Mouse (Mus musculus) heart, embryonic 16.5 days (tissue): Measurements from ENCODE around the gene Yap1. TPM values are rescaled to one million over a fixed set of nuclear protein-coding genes. Genes with fewer than 3 reads are reported as not detected.

ENCODE experiments used
- ATAC-seq: fragments of 200-750 bp; cut with Nextera tagmentation; replicated peaks from 2 replicates; pipeline ENCODE4 v1.8.0; 2017; ENCODE audit warnings: moderate number of reproducible peaks; ENCODE audit not compliant: insufficient read depth, low FRiP score; ENCODE audit errors: extremely low read depth
- H3K27ac ChIP-seq: fragments of 300-500 bp; sonication (generic); 2 replicates; pipeline ENCODE4 v1.5.1; 2014; ENCODE audit warnings: mild to moderate bottlenecking, low read length, control low read depth, moderate library complexity
- H3K27me3 ChIP-seq: fragments of 300-500 bp; sonication (generic); 2 replicates; pipeline ENCODE4 v1.6.1; 2014; ENCODE audit warnings: low read length, mixed read lengths; ENCODE audit not compliant: control insufficient read depth, insufficient read depth
- H3K36me3 ChIP-seq: fragments of 300-500 bp; sonication (generic); 2 replicates; pipeline ENCODE4 v1.6.1; 2014; ENCODE audit not compliant: control insufficient read depth, insufficient read depth
- H3K4me1 ChIP-seq: fragments of 300-500 bp; sonication (generic); 2 replicates; pipeline ENCODE4 v1.6.1; 2014; ENCODE audit warnings: low read length, mixed read lengths; ENCODE audit not compliant: control insufficient read depth, insufficient read depth
- H3K4me2 ChIP-seq: fragments of 300-500 bp; sonication (generic); 2 replicates; pipeline ENCODE4 v1.6.1; 2014; ENCODE audit warnings: low read depth, mild to moderate bottlenecking, control low read depth, low read length
- H3K4me3 ChIP-seq: fragments of 300-500 bp; sonication (generic); 2 replicates; pipeline ENCODE4 v1.5.1; 2014; ENCODE audit warnings: mild to moderate bottlenecking, control low read depth, low read length
- H3K9ac ChIP-seq: fragments of 300-500 bp; sonication (generic); 2 replicates; pipeline ENCODE4 v1.6.1; 2014; ENCODE audit warnings: low read length, control low read depth
- H3K9me3 ChIP-seq: fragments of 300-500 bp; sonication (generic); replicated peaks from 2 replicates; pipeline ENCODE4 v1.6.1; 2016; ENCODE audit warnings: low read length; ENCODE audit not compliant: control insufficient read depth
- WGBS: fragments of 180-500 bp; shearing (Covaris S2); extraction: QIAGEN DNeasy Blood & Tissue Kit; methylation state at CpG from one replicate; pipeline ENCODE4 v1.1.7; 2014; 5-methylcytosine and 5-hydroxymethylcytosine counted together
- polyA plus RNA-seq: library from polyadenylated mRNA; unstranded; fragments of >200 nt; fragmentation: Nextera tagmentation; extraction: Ambion mirVana; gene quantifications from 2 replicates; pipeline ENCODE4 v1.2.1, GENCODE M21; 2015

Yap1 gene
- polyA plus RNA-seq, 1 experiment from 2014 or later: 21.6 TPM

DNA sequence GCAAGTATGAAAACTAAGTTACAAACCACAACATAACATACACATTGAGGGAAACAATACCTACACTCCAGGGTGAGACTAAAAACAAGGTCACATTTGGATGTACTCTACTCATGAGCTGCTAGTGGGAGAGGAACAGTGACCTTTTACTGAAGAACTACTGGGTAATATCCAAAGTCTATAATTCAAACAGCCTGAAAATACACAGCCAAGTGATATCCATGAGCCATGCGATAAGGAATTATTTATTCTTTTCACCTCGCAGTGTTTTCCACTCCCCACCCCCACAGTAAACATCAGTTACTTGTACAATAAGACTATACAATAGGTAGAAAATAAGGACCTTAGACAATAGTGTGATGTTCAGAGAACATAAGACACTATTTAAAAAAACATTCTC, 24.2 kb downstream of the Yap1 start:
- Histone ChIP-seq H3K27ac (peak overlapping the region; percentile 94), H3K9ac (peak overlapping the region; percentile 3; the same call in 1 of the 2 replicates), H3K4me3 (no peak overlapping the region), H3K9me3 (no peaks in the 10 kb centered on the region), H3K36me3 (0 out of 2 replicates have a peak, but pooled peaks cover 2% of the 10 kb centered on the region), H3K4me2 (peak overlapping the region; percentile 51), H3K4me1 (peaks cover 48% of the 10 kb centered on the region), H3K27me3 (no peaks in the 10 kb centered on the region)
- 51% methylated on average over 2 of the region's 2 CpGs for WGBS
- no peak for ATAC-seq

DNA sequence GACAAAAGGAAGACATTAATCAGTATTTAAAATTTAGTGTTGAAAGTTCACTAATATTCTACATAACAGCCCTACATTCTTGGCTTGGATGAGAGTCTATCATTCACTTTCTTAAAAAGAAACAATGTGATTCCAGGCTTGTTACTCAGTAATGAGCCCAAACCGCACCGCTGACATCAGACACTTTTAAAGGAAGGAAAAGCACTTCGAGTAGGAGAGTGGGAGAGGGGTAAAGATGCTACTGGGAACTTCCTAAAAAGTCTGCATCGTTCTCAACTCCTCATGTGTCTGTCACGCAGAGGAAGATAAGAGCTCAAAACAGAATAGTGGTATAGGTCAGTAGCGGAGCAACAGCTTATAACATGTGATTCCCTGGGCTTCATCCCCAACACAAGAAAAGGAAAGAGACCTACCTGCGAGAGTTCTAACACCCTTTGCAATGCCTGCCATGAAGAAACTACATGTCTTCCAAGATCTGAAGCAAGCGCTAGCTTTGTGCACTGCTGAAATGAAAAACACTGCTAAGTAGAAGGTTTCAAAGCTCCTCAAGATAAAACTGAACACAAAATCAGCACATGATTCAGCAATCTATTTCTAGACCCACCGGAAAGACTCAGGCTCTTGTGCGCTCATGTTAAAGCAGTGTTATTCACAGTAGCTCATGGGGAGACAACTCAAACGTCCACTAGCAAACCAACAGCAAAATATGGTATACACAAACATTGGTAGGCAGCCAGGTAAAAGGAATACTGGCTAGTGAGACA, 25.1 kb downstream of the Yap1 start:
- peak overlapping the region; percentile 3; the same call in 1 of the 2 replicates for H3K9ac ChIP-seq
- H3K36me3 ChIP-seq: 0 out of 2 replicates have a peak, but pooled peaks cover 2% of the 10 kb centered on the region
- peak overlapping the region; percentile 94 for H3K27ac ChIP-seq
- 39% methylated on average over 11 of the region's 11 CpGs for WGBS
- peaks cover 44% of the 10 kb centered on the region for H3K4me1 ChIP-seq
- H3K9me3 ChIP-seq: no peaks in the 10 kb centered on the region
- H3K4me2 ChIP-seq: peak overlapping the region; percentile 51
- no peak overlapping the region; the same call in 1 of the 2 replicates for H3K4me3 ChIP-seq
- ATAC-seq: peak; percentile 41; the same call in 1 of the 2 replicates
- no peaks in the 10 kb centered on the region for H3K27me3 ChIP-seq

DNA sequence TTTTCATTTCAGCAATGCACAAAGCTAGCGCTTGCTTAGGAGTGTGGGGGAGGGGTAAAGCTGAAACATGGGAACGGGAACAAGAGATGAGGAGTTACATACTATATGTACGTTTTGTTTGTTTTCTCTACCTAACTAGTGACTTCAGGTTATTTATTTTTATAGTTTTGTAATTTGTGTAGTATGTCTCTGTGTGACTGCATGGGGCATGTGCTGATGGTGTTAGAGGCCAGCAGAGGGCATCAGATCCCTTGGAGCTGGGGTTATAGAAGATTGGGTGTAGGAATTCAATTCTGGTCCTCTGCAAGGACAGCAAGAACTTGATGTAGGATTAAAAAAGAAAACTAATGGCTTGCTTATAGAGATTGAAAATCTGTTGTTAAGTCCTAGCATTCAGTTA, 25.9 kb downstream of the Yap1 start:
- no peak overlapping the region for H3K27ac ChIP-seq
- 81% methylated on average over 3 of the region's 3 CpGs for WGBS
- no peaks in the 10 kb centered on the region for H3K27me3 ChIP-seq
- no peak overlapping the region for H3K4me2 ChIP-seq
- H3K36me3 ChIP-seq: peaks cover 6% of the 10 kb centered on the region; the same call in 1 of the 2 replicates
- H3K4me3 ChIP-seq: no peak overlapping the region
- peaks cover 42% of the 10 kb centered on the region for H3K4me1 ChIP-seq
- no peak for ATAC-seq
- no peak overlapping the region for H3K9ac ChIP-seq
- no peaks in the 10 kb centered on the region for H3K9me3 ChIP-seq

DNA sequence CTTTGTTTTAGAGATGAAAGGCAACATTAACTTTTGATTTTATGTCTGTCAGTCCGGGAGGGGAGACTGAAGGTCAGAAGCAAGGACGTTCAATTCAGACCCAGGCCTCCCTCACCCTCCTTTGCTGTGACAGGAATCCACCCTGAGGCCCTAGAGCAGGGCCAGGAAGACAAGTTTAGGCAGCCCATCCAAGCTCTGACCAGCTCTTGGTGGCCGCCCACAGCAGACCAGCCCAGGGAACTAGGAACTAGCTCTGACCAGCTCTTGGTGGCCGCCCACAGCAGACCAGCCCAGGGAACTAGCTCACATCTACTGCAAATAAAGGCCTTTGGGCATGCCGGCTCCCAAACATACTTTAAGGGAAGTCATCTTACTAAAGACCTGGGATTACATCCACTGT, 26.8 kb downstream of the Yap1 start:
- H3K4me2 ChIP-seq: no peak overlapping the region
- H3K9ac ChIP-seq: no peak overlapping the region
- peaks cover 16% of the 10 kb centered on the region; the same call in 1 of the 2 replicates for H3K36me3 ChIP-seq
- peak overlapping the region; percentile 1; the same call in 1 of the 2 replicates for H3K27ac ChIP-seq
- H3K4me1 ChIP-seq: peaks cover 36% of the 10 kb centered on the region
- H3K9me3 ChIP-seq: no peaks in the 10 kb centered on the region
- WGBS: 64% methylated on average over 5 of the region's 5 CpGs
- H3K4me3 ChIP-seq: no peak overlapping the region
- H3K27me3 ChIP-seq: no peaks in the 10 kb centered on the region
- no peak for ATAC-seq

DNA sequence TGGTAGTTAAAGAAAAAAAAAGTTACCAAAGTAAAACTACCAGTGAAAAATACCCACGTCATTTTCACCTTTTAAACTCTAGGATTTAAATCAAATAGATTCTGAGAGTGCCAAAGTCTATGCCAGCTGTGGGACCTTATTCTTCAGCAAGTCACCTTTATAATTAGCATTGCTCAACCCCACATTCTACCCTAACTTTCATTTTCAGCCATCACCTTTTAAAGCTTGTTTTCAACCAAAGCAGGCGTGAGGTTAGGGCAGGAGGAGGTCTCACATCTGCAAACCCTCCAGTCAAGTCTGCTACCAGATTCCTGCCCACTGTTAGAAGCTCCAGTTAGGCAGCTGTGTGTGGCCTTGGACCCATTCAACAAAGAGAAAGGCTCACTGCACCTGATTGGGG, 32.4 kb downstream of the Yap1 start:
- 73% methylated on average over 2 of the region's 2 CpGs for WGBS
- no peak for ATAC-seq
- H3K27me3 ChIP-seq: no peaks in the 10 kb centered on the region
- no peak overlapping the region for H3K27ac ChIP-seq
- H3K9me3 ChIP-seq: no peaks in the 10 kb centered on the region
- no peak overlapping the region for H3K9ac ChIP-seq
- peaks cover 14% of the 10 kb centered on the region for H3K4me1 ChIP-seq
- no peak overlapping the region for H3K4me2 ChIP-seq
- no peak overlapping the region for H3K4me3 ChIP-seq
- H3K36me3 ChIP-seq: peaks cover 20% of the 10 kb centered on the region; the same call in 1 of the 2 replicates

DNA sequence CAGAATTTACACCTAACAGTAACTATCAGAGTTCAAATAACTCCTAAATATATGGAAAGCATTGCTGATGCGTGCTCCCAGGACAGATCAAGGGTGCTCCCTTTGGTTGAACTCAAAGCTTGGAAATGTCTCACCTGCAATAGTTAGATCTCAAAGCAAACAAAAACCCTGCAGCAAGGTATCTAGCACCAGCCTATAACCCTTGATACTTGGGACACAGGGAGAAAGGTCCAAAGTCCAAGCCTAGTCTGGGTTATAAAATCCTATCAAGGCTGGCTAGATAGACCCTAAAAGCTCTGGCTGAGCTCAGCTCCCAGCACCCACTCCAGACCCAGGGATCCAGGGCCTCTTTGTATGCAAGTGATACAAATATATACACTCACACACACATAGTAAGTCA, 36.4 kb downstream of the Yap1 start:
- Histone ChIP-seq H3K4me2 (no peak overlapping the region), H3K9ac (no peak overlapping the region), H3K4me1 (peaks cover 19% of the 10 kb centered on the region), H3K36me3 (peaks cover 12% of the 10 kb centered on the region; the same call in 1 of the 2 replicates), H3K27me3 (no peaks in the 10 kb centered on the region), H3K9me3 (no peaks in the 10 kb centered on the region), H3K4me3 (no peak overlapping the region), H3K27ac (no peak overlapping the region)
- ATAC-seq: no peak
- 93% methylated on average over 1 of the region's 1 CpGs for WGBS

DNA sequence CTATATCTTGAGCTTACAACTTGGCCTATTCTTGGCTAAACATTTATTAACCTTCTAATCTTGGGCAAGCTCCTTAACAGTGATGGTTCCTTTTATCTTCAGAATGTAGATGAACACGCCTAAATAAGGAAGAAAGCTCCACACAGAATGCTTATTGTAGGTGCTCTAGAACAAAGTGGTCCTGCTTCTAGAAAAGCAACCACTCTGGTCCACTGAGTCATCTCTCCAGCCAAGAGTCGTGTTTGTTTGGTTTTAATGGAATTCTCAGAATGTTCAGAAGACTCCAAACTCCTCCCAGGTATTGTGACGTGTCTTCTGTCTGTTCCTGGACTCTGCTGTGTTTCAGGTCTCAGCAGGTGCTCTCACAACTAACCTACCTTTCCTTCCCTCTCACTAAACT, 38.8 kb downstream of the Yap1 start:
- ATAC-seq: no peak
- H3K4me2 ChIP-seq: no peak overlapping the region
- no peaks in the 10 kb centered on the region for H3K9me3 ChIP-seq
- peaks cover 32% of the 10 kb centered on the region for H3K4me1 ChIP-seq
- no peaks in the 10 kb centered on the region for H3K27me3 ChIP-seq
- peaks cover 3% of the 10 kb centered on the region; the same call in 1 of the 2 replicates for H3K36me3 ChIP-seq
- H3K9ac ChIP-seq: no peak overlapping the region
- WGBS: 63% methylated on average over 3 of the region's 3 CpGs
- H3K27ac ChIP-seq: no peak overlapping the region
- H3K4me3 ChIP-seq: no peak overlapping the region

DNA sequence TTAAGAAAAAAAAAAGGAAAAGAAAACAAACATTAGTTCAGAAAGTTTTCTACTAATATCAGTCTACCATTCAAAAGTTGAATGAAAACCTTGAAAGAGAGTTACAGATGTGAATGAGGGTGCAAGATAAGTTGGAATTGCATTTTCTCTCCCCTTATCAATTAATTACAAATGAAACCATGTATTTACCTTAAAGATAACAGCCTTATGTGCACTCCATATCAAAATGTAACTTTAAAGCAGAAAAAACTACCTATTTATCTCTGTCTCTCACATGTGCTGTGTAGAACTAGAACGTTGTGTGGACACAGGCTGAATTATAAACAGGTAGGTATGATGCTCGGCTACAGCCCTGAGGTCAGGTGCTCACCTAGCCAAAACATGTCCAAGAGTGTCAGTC, 40.5 kb downstream of the Yap1 start:
- H3K4me3 ChIP-seq: no peak overlapping the region
- ATAC-seq: no peak
- H3K4me2 ChIP-seq: no peak overlapping the region
- 83% methylated on average over 2 of the region's 2 CpGs for WGBS
- no peaks in the 10 kb centered on the region for H3K27me3 ChIP-seq
- H3K9ac ChIP-seq: no peak overlapping the region
- H3K4me1 ChIP-seq: peaks cover 44% of the 10 kb centered on the region
- H3K27ac ChIP-seq: no peak overlapping the region
- H3K36me3 ChIP-seq: peaks cover 3% of the 10 kb centered on the region; the same call in 1 of the 2 replicates
- H3K9me3 ChIP-seq: no peaks in the 10 kb centered on the region

DNA sequence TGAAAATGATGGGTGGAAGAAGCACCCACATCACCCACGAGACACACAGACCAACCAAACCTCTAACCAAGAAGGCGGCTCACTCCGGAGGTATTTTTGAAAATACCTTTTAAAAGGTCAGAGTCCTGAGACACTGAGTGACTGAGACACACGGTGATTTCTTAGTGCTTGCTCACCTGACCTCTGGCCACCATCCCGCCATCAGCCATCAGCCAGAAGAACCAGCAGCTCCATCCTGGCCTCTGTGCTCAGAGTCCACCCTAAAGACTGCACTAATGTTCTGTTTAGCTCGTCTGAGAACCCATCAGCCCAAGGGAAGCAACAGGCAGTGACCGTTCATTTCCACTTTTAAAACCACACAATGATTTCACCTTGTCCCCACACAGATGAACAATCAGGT, 41.5 kb downstream of the Yap1 start:
- Histone ChIP-seq H3K4me3 (no peak overlapping the region), H3K4me2 (no peak overlapping the region), H3K9ac (no peak overlapping the region), H3K36me3 (peaks cover 3% of the 10 kb centered on the region; the same call in 1 of the 2 replicates), H3K27ac (no peak overlapping the region), H3K27me3 (no peaks in the 10 kb centered on the region), H3K4me1 (peaks cover 48% of the 10 kb centered on the region), H3K9me3 (no peaks in the 10 kb centered on the region)
- no peak for ATAC-seq
- 81% methylated on average over 7 of the region's 7 CpGs for WGBS
